Mouse (Mus musculus): Measurements from ENCODE around the gene Fut9.

DNA sequence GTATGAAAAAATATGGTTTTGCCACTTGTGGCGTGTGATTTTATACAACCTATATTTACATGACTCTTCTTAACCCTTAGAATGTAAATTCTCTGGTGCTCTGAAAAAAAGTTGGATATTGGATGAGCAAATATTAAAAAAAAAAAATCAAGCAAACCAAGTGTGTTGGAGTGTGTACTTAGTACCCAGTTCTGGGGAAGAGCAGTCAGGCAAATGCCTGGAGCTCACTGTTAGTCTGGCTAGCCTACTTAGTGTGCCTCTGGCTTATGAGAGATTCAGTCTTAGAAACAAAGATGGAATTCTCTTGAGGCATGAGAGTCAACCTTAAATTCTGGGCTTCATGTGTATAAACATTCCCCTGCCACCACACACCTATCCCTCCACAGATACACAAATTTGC, 13.3 kb upstream of the Fut9 start:
- TF ChIP-seq CTCF (IDR thresholded peaks at IDR 0.05; ENCODE audit: insufficient read depth, low read length) (no peak), POLR2A (IDR thresholded peaks at IDR 0.05; ENCODE audit: borderline replicate concordance, extremely low read depth, low read depth, low read length) (no peak)
